Mouse (Mus musculus): Measurements from ENCODE around the gene Ryr3.

- TF ChIP-seq POLR2A (IDR thresholded peaks at IDR 0.05; ENCODE audit: low read depth, low read length) (no peak), CTCF (IDR thresholded peaks at IDR 0.05; ENCODE audit: extremely low read depth, insufficient read length, insufficient replicate concordance, low read depth, low read length) (no peak)
Observed at GRCm38 (mm10) chr2:112812637-112813402, 404.1 kb downstream of the Ryr3 start.

Data from small intestine, adult 2 months (tissue).